Mouse (Mus musculus): ENCODE measurements around the gene Olfr323.
A peak's percentile ranks its signal among the peaks of the same experiment; 100 is the strongest.

Olfr323 gene

GRCm38 (mm10) chr11:58602800-58603560 is 27.3 kb downstream of the Olfr323 start:
- DNase-seq (ENCODE audit: low spot score) = no peak

DNA sequence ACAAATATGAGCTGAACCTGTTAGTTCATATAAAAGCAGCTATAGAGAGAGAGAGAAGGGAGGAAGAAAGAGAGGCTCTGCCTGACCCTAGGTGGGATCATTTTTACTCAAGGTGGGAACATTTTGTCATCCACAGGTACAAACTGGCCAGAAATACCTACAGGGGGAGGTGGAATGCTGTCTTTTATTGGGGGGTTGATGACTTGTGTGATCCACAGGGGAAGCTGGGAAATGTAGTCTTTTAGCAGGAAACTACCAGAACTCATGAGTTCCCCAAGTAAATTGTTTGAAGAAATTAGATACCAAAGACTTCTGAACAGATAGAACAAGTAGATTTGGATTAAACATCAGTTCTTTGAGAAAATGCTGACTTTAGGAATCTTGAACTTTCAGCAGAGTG is 28.2 kb downstream of the Olfr323 start:
- no peak for DNase-seq (ENCODE audit: low spot score)

- no peak for DNase-seq (ENCODE audit: low spot score)
Observed at GRCm38 (mm10) chr11:58597837-58598236, 32.5 kb downstream of the Olfr323 start.

- DNase-seq (ENCODE audit: low spot score) = no peak
Observed at GRCm38 (mm10) chr11:58594814-58595213, 35.5 kb downstream of the Olfr323 start, which contains the start of gene Olfr324. Olfr324 (plus strand) TSS chr11:58595114.

DNA sequence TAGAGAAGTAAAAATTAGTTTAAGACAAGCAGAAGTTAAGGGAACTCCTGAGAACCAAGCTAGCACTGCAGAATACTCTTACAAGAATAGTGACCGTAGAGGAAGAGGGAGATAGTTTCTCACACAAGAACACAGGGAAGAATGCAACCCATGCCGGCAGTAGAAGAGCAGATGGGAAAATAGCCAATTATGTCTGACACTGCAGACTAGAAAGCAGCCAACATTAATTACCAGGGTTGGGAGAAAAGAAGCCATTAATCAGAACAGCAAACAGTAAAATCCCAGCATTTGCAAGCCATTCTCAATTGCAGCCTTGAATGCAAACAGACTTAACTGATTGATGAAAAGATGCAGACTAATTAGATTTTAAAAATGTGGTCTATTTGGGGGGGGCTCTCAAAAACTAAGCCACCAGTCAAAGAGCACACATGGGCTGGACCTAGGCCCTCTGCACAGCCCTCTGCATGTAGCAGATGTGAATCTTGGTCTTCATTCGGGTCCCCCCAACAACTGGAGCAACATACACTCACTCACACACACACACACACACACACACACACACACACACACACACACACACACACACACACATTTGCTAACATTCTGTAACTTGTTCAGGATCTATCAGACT is 41.6 kb downstream of the Olfr323 start:
- DNase-seq (ENCODE audit: low spot score) = no peak

- DNase-seq (ENCODE audit: low spot score) = peak; percentile 46
Observed at GRCm38 (mm10) chr11:58587898-58588348, 42.4 kb downstream of the Olfr323 start.

GRCm38 (mm10) chr11:58578636-58579035 is 51.7 kb downstream of the Olfr323 start:
- DNase-seq (ENCODE audit: low spot score) = no peak

DNA sequence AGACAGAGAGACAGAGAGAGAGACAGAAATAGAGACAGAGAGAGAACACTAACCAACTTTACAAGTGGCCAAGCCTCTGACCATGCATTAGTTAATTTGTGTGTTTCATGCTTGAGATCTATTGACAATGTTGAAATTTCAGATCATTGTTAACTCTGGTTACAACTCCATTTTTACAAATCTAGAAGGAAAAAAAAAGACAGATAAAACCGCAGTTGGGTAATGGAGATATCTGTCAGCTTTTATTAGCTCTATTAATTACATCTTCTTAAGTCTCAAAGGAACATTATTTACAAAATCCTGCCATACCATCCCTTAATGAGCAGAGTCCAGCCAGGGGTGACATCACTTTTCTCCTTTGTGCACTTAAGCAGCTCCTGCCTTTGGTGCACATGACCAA is 52.9 kb downstream of the Olfr323 start, which contains the start of gene Olfr325:
Gene Olfr325, plus strand, starts transcription at position 301 of the 400 bp plus-strand sequence.
- DNase-seq (ENCODE audit: low spot score) = no peak
